Mouse (Mus musculus) liver, adult 2 months (tissue): ENCODE data around the gene Trpm7.

Experiments
- CTCF ChIP-seq: fragments of 200-500 bp; IDR thresholded peaks from 2 replicates; pipeline ENCODE4 v1.5.1; 2011; ENCODE audit warnings: low read depth, low read length, control low read depth
- POLR2A ChIP-seq: fragments of 200-500 bp; IDR thresholded peaks from 2 replicates; pipeline ENCODE4 v1.6.1; 2011; ENCODE audit warnings: low read length, control low read depth; ENCODE audit not compliant: insufficient read depth; ENCODE audit errors: extremely low read depth

GRCm38 (mm10) chr2:126875516-126875835 lies 554 bp downstream of the Trpm7 start:
- TF ChIP-seq CTCF (no peak), POLR2A (no peak)
